Mouse (Mus musculus): Measurements from ENCODE around the gene Raly. TPM values are rescaled to one million over a fixed set of nuclear protein-coding genes. Genes with fewer than 3 reads are reported as not detected.

Gene Raly
- total and polyA plus RNA-seq, 3 experiments, result 214 to 334 (median 277) TPM

- H3K9me3 ChIP-seq (replicated peaks; ENCODE audit: low read length), result no peaks in the 10 kb centered on the region
- H3K4me2 ChIP-seq (ENCODE audit: insufficient read depth, low read depth, poor library complexity, severe bottlenecking), result no peak overlapping the region
- peaks cover 10 to 45% of the 10 kb centered on the region in 2 experiments for H3K4me1 ChIP-seq (ENCODE audit: control insufficient read depth in 1 of 2, insufficient read depth in 2 of 2)
- no peak overlapping the region for H3K9ac ChIP-seq (ENCODE audit: insufficient read depth, low read depth)
- TF ChIP-seq ELF1 (IDR thresholded peaks at IDR 0.05; ENCODE audit: low read depth, low read length), result no peak
- TF ChIP-seq JUN (IDR thresholded peaks at IDR 0.05; ENCODE audit: insufficient read depth, low read depth, low read length), result no peak
- peak; percentile 49; the same call in 1 of the 2 replicates for TF ChIP-seq IRF4 (IDR thresholded peaks at IDR 0.05; ENCODE audit: low read depth, low read length)
- TF ChIP-seq ZMIZ1 (IDR thresholded peaks at IDR 0.05; ENCODE audit: low read depth, low read length), result no peak
- peak; percentile 50 for TF ChIP-seq EP300 (IDR thresholded peaks at IDR 0.05; ENCODE audit: low read length)
- no peak for TF ChIP-seq ETS1 (conservative IDR thresholded peaks at IDR 0.05; ENCODE audit: low read depth, low read length)
- TF ChIP-seq POLR2AphosphoS2 (IDR thresholded peaks at IDR 0.05; ENCODE audit: low read depth, low read length), result no peak
- no peaks in the 10 kb centered on the region for H3K36me3 ChIP-seq (replicated peaks in 1 of 2; ENCODE audit: control insufficient read depth in 1 of 2, insufficient read depth in 1 of 2, low read length in 1 of 2)
- no peaks in the 10 kb centered on the region for H3K27me3 ChIP-seq (replicated peaks)
- in situ Hi-C loops (cut with MboI; ENCODE audit: low pct_ligation_motif_present, low pct_unique_long_range_greater_than_20kb, low sequenced_read_pairs) (no loop called here), dilution Hi-C loops (cut with MboI; ENCODE audit: extremely low pct_ligation_motif_present, extremely low pct_unique_long_range_greater_than_20kb, low sequenced_read_pairs) (no loop called here)
- no peak overlapping the region for H3K4me3 ChIP-seq (replicated peaks in 1 of 3; ENCODE audit: low read depth in 2 of 3, low read length in 2 of 3, poor library complexity in 1 of 3)
- no peak for DNase-seq (ENCODE audit: extremely low read depth)
- H3K79me2 ChIP-seq (replicated peaks; ENCODE audit: control insufficient read depth, extremely low read depth, insufficient read depth, poor library complexity, severe bottlenecking), result no peaks in the 10 kb centered on the region
- no peak overlapping the region for H3K27ac ChIP-seq (ENCODE audit: insufficient read depth, low read depth)
Measured at GRCm38 (mm10) chr2:154754068-154754560, 36.8 kb upstream of the Raly start.

- in situ Hi-C loops (cut with MboI; ENCODE audit: low pct_ligation_motif_present, low pct_unique_long_range_greater_than_20kb, low sequenced_read_pairs), result loop anchor here (5.0 kb wide), 1 partner anchor 33 kb away; no protein-coding TSS in a partner anchor
- H3K27ac ChIP-seq (ENCODE audit: insufficient read depth, low read depth), result no peak overlapping the region
- H3K9me3 ChIP-seq (replicated peaks; ENCODE audit: low read length), result peaks cover 9% of the 10 kb centered on the region
- no peaks in the 10 kb centered on the region for H3K79me2 ChIP-seq (replicated peaks; ENCODE audit: control insufficient read depth, extremely low read depth, insufficient read depth, poor library complexity, severe bottlenecking)
- H3K36me3 ChIP-seq (replicated peaks in 1 of 2; ENCODE audit: control insufficient read depth in 1 of 2, insufficient read depth in 1 of 2, low read length in 1 of 2), result no peaks in the 10 kb centered on the region
- DNase-seq (ENCODE audit: extremely low read depth), result no peak
- H3K9ac ChIP-seq (ENCODE audit: insufficient read depth, low read depth), result no peak overlapping the region
- H3K27me3 ChIP-seq (replicated peaks), result no peaks in the 10 kb centered on the region
- no peak for TF ChIP-seq MYC (IDR thresholded peaks at IDR 0.05; ENCODE audit: low read depth, low read length)
- TF ChIP-seq SMC3 (IDR thresholded peaks at IDR 0.05; ENCODE audit: low read depth, low read length), result peak; percentile 42
- no peak for TF ChIP-seq ZKSCAN1 (IDR thresholded peaks at IDR 0.05; ENCODE audit: borderline replicate concordance, low read depth, low read length)
- TF ChIP-seq TBP (conservative IDR thresholded peaks at IDR 0.05; ENCODE audit: low read depth, low read length), result no peak
- no peak for TF ChIP-seq UBTF (IDR thresholded peaks at IDR 0.05; ENCODE audit: low read depth, low read length)
- TF ChIP-seq CTCF (conservative IDR thresholded peaks at IDR 0.05 in 1 of 2, IDR thresholded peaks at IDR 0.05 in 1 of 2; ENCODE audit: low read depth in 2 of 2, low read length in 2 of 2), result peak; percentile 45 to 66; a peak in 3 of 4 replicates
- TF ChIP-seq ETS1 (conservative IDR thresholded peaks at IDR 0.05; ENCODE audit: low read depth, low read length), result no peak
- TF ChIP-seq RAD21 (IDR thresholded peaks at IDR 0.05; ENCODE audit: low read depth, low read length), result peak; percentile 38
- peaks cover 10 to 47% of the 10 kb centered on the region in 2 experiments for H3K4me1 ChIP-seq (ENCODE audit: control insufficient read depth in 1 of 2, insufficient read depth in 2 of 2)
- no peak overlapping the region for H3K4me3 ChIP-seq (replicated peaks in 1 of 3; ENCODE audit: low read depth in 2 of 3, low read length in 2 of 3, poor library complexity in 1 of 3)
- H3K4me2 ChIP-seq (ENCODE audit: insufficient read depth, low read depth, poor library complexity, severe bottlenecking), result no peak overlapping the region
- dilution Hi-C loops (cut with MboI; ENCODE audit: extremely low pct_ligation_motif_present, extremely low pct_unique_long_range_greater_than_20kb, low sequenced_read_pairs), result no loop called here
Measured at GRCm38 (mm10) chr2:154755791-154756190, 35.1 kb upstream of the Raly start.
